Mouse (Mus musculus) G1E (cell line): ENCODE measurements around the gene Wdr95. TPM values are rescaled to one million over a fixed set of nuclear protein-coding genes. Genes with fewer than 3 reads are reported as not detected.

Experiments used
- ATAC-seq: 2 replicates; pipeline ENCODE4 v1.8.0; 2016; ENCODE audit warnings: mild to moderate bottlenecking; ENCODE audit not compliant: insufficient number of reproducible peaks, poor library complexity, low FRiP score, severe bottlenecking; ENCODE audit errors: extremely low read depth
- DNase-seq: peaks from one replicate; pipeline ENCODE4 v3.0.0; 2012; ENCODE audit warnings: low spot score
- H3K27me3 ChIP-seq: 2 replicates; pipeline ENCODE4 v1.6.1; 2012; ENCODE audit warnings: mild to moderate bottlenecking, low read length, inconsistent platforms; ENCODE audit not compliant: insufficient read depth
- H3K36me3 ChIP-seq: replicated peaks from 2 replicates; pipeline ENCODE3; 2012; ENCODE audit warnings: mild to moderate bottlenecking, inconsistent platforms
- H3K4me1 ChIP-seq: 2 replicates; pipeline ENCODE4 v1.6.1; 2012; ENCODE audit warnings: low read depth, low read length, inconsistent platforms, mixed read lengths; ENCODE audit not compliant: insufficient read depth
- H3K4me3 ChIP-seq: 2 replicates; pipeline ENCODE4 v1.5.1; 2012; ENCODE audit warnings: low read depth, mild to moderate bottlenecking, inconsistent platforms, low read length, moderate library complexity, mixed read lengths
- H3K9me3 ChIP-seq: replicated peaks from 2 replicates; pipeline ENCODE4 v1.6.1; 2012; ENCODE audit warnings: inconsistent platforms
- CTCF ChIP-seq: IDR thresholded peaks from 2 replicates; pipeline ENCODE4 v1.5.1; 2012; ENCODE audit warnings: low read depth, low read length, inconsistent platforms, mixed read lengths
- GATA1 ChIP-seq: IDR thresholded peaks from 2 replicates; pipeline ENCODE4 v1.6.1; 2012; ENCODE audit warnings: borderline replicate concordance, low read length, inconsistent platforms, mixed read lengths
- GATA2 ChIP-seq: IDR thresholded peaks from 2 replicates; pipeline ENCODE4 v1.6.1; 2012; ENCODE audit warnings: low read depth, low read length, inconsistent platforms, borderline replicate concordance
- POLR2AphosphoS5 ChIP-seq: IDR thresholded peaks from 2 replicates; pipeline ENCODE4 v1.6.1; 2012; ENCODE audit warnings: low read depth, low read length, inconsistent platforms; ENCODE audit not compliant: insufficient replicate concordance
- TAL1 ChIP-seq: conservative IDR thresholded peaks from 2 replicates; pipeline ENCODE4 v1.6.1; 2012; ENCODE audit warnings: low read depth, low read length, inconsistent platforms, mixed read lengths
- polyA plus RNA-seq: library from polyadenylated mRNA; stranded (reverse); fragments of >175 nt; gene quantifications from 2 replicates; pipeline ENCODE4 v1.2.3, GENCODE M21; 2012
- total RNA-seq, 2 experiments: library from RNA; stranded (forward) in 1 of 2; stranded (reverse) in 1 of 2; fragments of 200-1000 nt in 1 of 2; fragments of >200 nt in 1 of 2; fragmentation: Nextera tagmentation in 1 of 2; gene quantifications; 2 replicates each; pipeline ENCODE4 v1.2.3; 2014 to 2017

The Wdr95 gene
- total and polyA plus RNA-seq, 3 experiments, result not detected

DNA sequence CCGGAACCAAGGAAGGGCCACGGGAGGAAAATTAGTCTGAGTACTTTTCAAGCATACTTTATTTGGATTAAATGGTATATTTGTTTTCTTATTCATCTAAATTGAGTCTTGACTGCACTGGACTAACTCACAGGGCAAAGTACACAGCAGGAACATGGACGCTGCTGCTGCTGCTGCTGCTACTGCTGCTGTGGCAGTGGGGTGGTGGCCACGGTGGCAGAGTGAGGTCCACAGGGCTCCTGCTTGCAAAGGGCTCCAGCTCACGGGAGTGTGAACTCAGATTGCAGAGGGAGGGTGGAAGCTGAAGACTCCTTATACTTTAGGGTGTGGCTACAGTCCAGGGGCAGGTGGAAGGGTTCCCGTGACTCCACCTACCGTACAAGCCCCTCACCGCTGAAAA lies 23.5 kb upstream of the Wdr95 start:
- no peaks in the 10 kb centered on the region for H3K36me3 ChIP-seq

DNA sequence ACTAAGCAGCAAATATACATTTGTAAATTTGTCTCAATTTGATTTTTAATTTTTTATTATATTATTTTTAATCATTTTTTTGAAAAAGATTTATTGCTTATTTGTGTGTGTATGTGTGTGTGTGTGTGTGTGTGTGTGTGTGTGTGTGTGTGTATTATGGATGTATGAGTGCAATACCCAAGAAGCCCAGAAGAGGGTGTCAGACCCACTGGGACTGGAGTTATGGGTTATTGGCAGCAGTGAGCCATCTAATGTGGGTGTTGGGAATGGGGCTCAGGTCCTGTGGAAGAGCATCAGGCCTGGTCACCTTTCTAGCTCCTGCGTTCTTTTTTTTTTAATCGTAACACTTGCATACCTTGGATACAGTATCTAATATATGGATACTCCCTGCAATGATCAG lies 22.4 kb upstream of the Wdr95 start:
- ATAC-seq (no peak), DNase-seq (no peak)
- H3K9me3 ChIP-seq, result peaks cover 69% of the 10 kb centered on the region
- no peak overlapping the region for H3K4me3 ChIP-seq
- no peaks in the 10 kb centered on the region for H3K36me3 ChIP-seq
- TF ChIP-seq POLR2AphosphoS5 (no peak), GATA1 (no peak), CTCF (no peak), TAL1 (no peak), GATA2 (no peak)
- H3K4me1 ChIP-seq, result no peaks in the 10 kb centered on the region
- H3K27me3 ChIP-seq, result no peaks in the 10 kb centered on the region

More for the DNA sequence above, 23.5 kb upstream of the Wdr95 start:
- ATAC-seq (no peak), DNase-seq (no peak)
- Histone ChIP-seq H3K9me3 (peaks cover 68% of the 10 kb centered on the region), H3K4me3 (no peak overlapping the region), H3K27me3 (no peaks in the 10 kb centered on the region), H3K4me1 (no peaks in the 10 kb centered on the region)
- TF ChIP-seq TAL1 (no peak), POLR2AphosphoS5 (no peak), GATA2 (no peak), GATA1 (no peak), CTCF (no peak)

DNA sequence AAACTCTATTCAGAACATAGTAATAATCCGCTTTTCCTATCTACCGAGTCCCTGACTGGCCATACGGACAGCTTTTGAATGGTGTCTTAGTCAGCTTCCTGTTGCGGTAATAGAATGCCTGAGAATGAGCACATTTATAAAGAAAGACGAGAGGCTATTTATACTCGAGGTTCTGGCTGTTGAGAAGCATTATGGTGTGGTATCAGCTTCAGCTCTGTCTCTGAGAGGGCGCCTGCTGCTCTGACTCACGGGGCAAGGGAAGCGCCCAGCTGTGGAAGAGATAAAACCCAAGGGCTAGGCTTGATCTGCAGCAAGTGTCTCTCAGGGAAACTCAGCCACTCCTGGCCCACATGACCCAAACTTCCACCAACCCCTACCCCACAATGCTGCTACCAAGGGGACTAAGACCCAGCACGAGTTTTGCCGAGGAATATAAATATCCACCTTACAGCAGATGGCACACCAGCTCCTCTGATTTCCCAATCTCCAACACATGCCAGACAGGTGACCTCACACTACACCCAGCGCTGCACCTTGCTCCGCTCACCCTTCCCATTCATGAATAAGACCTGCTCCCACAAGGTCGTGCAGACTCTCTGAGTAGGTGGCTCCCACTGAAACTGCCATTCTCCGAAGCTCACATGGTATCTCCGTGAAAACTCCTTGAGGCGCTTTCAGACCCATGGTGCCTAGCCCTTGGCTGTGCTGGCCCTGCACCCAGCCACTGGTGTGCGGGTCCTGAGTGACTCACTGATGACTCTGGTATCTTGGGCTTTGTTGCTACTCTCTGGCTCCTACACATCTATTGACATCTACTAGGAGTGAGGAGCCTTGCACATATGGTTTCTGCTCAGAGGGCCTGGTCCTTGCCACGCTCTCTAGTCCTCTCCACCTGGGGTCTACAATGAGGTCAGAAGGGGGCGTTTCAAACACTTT lies 20.1 kb upstream of the Wdr95 start:
- H3K4me3 ChIP-seq, result no peak overlapping the region
- H3K27me3 ChIP-seq, result no peaks in the 10 kb centered on the region
- no peaks in the 10 kb centered on the region for H3K36me3 ChIP-seq
- no peak for DNase-seq
- TF ChIP-seq TAL1 (no peak), GATA2 (no peak), GATA1 (no peak), CTCF (no peak), POLR2AphosphoS5 (no peak)
- no peak for ATAC-seq
- H3K4me1 ChIP-seq, result no peaks in the 10 kb centered on the region
- peaks cover 63% of the 10 kb centered on the region for H3K9me3 ChIP-seq

DNA sequence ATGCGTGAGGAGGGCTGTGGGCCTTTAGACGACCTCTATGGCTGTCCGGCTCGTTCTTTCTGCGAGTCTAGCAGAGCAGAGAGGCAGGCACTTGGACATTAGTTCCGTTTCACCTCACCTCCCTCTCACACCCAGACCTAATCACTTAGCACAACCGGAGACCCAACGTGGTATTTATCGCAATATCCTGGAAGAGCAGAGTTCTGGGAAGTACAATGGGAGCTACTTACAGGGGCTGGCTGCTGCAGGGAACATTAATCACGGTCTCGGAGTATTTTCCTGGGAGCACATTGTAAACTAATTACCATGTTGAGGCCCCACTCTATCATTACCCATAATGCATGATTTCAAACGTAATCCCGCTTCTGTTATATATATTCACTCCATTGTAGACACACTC lies 18.2 kb upstream of the Wdr95 start:
- Histone ChIP-seq H3K36me3 (no peaks in the 10 kb centered on the region), H3K4me1 (no peaks in the 10 kb centered on the region), H3K27me3 (no peaks in the 10 kb centered on the region), H3K4me3 (no peak overlapping the region), H3K9me3 (peaks cover 63% of the 10 kb centered on the region)
- DNase-seq (no peak), ATAC-seq (no peak)
- TF ChIP-seq GATA1 (no peak), TAL1 (no peak), POLR2AphosphoS5 (no peak), CTCF (no peak), GATA2 (no peak)

DNA sequence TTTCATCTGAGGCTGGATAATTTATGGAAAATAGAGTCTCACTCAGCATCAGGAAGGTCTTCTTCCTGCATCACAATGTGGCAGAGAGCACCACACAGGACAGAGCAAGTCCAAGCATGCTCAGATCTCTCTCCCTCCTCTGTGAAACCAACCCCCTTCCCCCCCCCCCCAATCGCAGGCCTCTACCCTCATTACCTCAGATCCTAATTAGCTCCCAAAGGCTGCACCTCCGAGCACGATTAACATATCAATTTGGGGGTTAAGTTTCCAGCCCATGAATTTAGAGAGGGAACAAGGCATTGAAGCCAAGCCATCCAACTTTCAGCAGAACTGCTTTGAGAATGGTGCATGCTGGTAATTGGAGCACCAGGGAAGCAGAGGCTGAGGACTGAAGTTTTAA lies 15.8 kb upstream of the Wdr95 start:
- peaks cover 60% of the 10 kb centered on the region for H3K9me3 ChIP-seq
- H3K4me3 ChIP-seq, result no peak overlapping the region
- H3K27me3 ChIP-seq, result no peaks in the 10 kb centered on the region
- no peaks in the 10 kb centered on the region for H3K36me3 ChIP-seq
- no peak for DNase-seq
- no peak for ATAC-seq
- no peaks in the 10 kb centered on the region for H3K4me1 ChIP-seq
- TF ChIP-seq TAL1, result no peak
- no peak for TF ChIP-seq POLR2AphosphoS5
- no peak for TF ChIP-seq GATA1
- no peak for TF ChIP-seq CTCF
- TF ChIP-seq GATA2, result no peak

DNA sequence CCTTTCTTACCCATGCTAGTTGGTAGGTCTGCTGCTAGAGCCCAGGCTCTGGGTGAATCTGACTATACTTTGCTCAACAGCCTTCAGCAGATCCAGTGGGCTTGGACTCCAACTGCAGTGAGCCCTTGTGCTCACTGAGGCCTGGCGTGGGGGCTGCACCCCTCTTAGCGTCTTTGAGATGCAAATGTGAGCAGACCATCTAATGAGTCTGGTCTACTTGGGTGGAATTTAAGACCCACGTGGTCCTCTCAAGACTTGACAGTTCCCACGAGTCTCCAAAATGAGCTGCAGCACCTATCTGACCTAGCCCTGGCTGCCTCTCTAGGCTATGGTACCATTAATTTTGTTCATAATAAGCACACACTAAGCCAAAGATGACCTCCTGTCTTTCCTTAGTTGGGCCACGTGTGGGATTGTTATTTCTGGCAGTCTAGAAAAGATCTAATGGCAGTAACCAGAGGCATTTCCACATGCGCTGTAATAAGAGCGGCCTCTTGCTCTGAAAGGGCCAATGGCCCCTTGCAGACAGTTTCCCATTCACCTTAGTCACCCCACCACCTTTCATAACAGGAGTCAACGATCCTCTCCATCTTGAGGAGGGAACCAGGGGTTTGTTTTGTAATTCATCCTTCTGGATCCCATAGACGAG lies 14.9 kb upstream of the Wdr95 start:
- ATAC-seq, result no peak
- TF ChIP-seq GATA1, result no peak
- no peak for TF ChIP-seq TAL1
- TF ChIP-seq POLR2AphosphoS5, result no peak
- no peak for TF ChIP-seq GATA2
- TF ChIP-seq CTCF, result no peak
- peaks cover 62% of the 10 kb centered on the region for H3K9me3 ChIP-seq

More for the DNA sequence above, 14.9 kb upstream of the Wdr95 start:
- no peaks in the 10 kb centered on the region for H3K27me3 ChIP-seq
- no peak for DNase-seq
- no peaks in the 10 kb centered on the region for H3K36me3 ChIP-seq
- H3K4me1 ChIP-seq, result no peaks in the 10 kb centered on the region
- no peak overlapping the region for H3K4me3 ChIP-seq
